Mouse (Mus musculus): ENCODE measurements at regions not wholly inside any gene's neighbourhood (a gene's known extent, or its start where the extent isn't known, plus 50 kb on each side); places are given as distances from the start of the nearest gene placed in this dataset.

DNA sequence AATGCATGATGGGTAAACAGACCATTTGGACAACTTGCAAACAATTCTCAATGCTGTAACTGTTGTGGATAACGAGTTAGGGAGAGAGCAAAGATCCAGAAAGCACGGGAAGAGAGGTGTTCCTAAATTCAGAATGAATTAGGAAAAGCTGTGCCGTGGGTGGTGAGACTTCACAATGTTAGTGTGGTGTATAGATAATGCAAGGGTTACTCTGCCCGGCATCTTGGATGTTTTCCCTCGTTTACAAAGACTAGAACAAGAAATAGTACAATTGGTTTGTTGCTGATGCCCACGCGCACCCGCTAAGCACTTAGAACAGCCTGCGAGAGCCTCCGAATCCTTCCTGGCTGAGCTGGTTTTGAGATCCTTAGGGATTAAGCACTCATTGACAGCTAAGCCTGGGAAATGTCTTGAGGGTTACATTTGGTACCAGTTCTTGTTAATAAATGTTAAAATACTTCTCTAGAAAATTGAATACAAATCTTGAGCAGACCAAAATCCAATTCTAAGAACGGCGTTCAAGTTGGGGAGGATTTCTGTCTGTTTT lies 413.1 kb downstream of the Epha4 start:
- intact Hi-C loops (cut with DNase I): no loop called here
- DNase-seq: no peak

DNA sequence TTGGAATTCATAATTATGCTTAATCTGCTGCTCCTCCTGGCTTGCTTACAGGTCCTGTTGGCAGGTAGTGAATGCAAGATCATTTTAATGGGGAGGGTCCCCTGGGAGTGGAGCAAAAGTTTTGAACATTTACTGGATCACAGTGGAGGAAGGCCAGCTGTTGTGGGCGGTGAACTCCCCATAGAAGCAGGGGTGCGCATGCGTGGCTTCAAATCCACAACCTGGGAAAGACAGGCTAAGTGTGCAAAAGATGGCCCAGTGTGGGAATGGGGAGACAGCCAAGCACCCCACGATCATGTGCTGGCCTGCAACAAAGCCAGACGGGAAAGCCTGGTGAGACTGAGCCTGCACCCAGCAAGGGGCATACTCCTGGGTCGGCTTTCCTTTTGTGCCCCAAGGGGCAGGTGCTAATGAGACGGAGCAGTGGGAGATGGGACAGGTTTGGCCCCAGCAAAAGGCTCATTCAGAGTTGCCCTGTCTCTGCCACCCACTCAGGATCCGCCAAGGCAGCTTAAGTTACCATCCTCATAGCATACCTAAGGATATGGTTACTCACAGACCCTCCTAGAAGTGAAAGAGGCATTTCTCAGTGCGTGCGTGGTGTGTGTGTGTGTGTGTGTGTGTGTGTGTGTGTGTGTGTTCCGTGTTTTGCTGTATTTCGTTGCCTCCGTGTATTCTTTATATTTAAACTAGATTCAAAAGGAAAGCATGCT lies 412.3 kb downstream of the Epha4 start:
- peak; percentile 61 for DNase-seq
- intact Hi-C loops (cut with DNase I): no loop called here

DNA sequence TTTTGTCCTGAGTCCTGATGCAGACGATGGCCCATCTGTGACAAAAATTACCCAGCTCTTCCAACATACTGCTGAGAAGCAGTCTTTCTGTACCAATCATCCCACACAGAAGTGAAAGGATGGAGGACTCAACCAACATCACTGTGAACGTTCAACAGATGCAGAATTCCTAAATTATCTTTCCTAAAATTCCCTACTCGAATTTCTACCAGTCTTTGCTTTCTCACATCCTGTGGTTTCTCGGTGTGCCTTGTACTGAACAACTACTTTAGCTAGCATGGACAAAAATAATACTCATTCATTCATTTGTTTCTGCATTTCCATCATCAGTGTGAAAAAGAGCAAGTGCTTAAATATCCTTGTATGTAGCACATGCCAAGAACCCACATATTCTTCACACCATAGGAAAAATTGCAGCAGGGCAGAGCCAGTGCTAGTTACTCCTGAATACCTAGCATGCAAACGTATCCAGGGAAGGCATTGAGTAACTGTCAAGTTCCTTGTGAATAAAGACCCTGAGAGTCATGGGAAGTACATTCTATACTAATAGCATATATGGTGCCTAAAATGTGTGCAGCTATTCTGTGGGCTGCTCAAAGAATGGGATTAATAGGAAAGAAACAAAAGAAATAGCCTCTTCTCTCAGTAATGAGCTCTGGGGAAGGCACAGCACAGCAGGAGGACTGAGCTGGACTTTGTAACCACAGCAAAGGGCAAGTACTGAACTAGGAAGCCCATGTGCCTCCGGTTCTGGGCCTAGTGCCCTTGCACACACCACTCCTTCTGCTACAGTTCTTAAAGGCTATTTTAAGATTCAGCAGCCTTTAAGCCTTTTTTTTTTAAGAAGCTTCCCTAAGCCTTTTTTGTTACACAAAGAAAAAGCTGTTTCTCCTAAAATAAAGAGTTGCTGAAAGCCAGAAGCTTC lies 404.8 kb downstream of the Epha4 start:
- intact Hi-C loops (cut with DNase I): no loop called here
- DNase-seq: no peak

DNA sequence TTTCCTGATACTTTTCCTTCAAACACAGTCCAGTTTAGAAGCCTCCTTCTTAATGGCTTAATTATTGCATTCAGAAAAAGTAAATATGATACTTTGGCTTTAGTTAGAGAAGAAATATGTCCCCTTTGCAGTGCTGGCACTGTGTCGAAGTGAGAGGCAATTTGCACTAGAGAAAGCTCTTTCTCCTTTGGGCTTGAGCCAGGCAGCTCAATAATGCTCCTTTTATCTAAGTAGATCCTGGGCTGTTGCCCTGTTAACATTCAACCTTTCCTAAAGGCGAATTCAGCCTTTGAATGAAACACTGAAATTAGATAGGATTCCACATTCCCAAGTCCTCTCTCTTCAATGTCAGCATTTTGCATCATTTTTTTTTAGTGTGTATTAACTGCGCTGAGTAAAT lies 386.5 kb downstream of the Epha4 start:
- intact Hi-C loops (cut with DNase I): no loop called here

DNA sequence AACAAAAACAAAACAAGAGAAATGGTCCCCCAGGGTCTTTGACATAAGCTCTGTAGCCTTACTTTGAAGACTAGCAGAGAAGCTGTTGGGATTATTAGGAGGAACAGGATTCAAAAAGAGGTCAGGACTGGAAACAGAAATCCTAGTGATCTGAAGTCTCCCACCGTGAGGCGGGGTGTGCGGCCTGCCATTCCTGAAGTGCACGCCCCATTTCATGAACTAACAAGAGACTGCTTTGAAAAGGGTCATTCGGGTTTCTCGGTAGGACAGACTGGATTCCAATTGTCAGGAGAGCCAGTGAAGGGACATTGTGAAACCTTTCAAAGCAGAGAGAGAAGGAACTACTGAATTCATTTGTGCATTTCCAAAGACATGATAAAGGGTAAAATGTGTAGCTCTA lies 377.2 kb downstream of the Epha4 start:
- intact Hi-C loops (cut with DNase I): no loop called here
- DNase-seq: no peak

More for the DNA sequence above, 386.5 kb downstream of the Epha4 start:
- no peak for DNase-seq

DNA sequence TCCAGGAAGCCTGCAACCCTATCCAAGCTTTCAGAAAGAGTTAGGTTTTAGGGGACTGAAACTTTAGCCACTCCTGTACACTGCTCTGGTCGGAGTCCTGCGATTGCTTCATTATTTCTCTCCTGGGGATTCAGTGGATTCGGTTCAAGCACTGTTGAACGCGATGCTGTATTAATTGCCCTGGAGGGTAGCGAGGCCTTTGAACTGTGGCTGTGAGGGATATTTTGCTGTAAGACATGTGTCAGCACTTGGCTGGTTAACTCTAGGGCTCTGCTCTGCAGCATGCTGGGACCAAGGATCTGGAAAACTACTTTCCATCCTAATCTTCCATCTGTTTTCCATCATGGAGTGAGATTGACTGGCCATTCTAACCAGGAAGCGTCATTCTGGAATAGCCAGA lies 374.0 kb downstream of the Epha4 start:
- intact Hi-C loops (cut with DNase I): no loop called here

DNA sequence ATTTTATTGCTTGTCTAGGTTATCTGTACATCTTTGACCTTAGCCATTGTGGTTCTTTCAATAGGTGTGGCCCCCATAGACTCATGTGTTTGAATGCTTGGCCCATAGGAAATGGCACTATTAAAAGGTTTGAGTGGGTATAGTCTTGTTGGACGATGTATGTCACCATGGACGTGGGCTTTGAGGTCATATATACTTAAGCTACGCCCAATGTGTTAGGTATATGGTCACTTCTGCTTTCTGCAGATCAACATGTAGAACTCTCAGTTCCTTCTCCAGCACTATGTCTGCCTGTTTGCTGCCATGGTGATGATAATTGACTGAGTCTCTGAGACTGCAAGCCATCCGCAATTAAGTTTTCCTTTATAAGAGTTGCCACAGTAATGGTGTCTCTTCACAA lies 366.8 kb downstream of the Epha4 start:
- intact Hi-C loops (cut with DNase I): no loop called here
- DNase-seq: no peak

More for the DNA sequence above, 374.0 kb downstream of the Epha4 start:
- DNase-seq: no peak

DNA sequence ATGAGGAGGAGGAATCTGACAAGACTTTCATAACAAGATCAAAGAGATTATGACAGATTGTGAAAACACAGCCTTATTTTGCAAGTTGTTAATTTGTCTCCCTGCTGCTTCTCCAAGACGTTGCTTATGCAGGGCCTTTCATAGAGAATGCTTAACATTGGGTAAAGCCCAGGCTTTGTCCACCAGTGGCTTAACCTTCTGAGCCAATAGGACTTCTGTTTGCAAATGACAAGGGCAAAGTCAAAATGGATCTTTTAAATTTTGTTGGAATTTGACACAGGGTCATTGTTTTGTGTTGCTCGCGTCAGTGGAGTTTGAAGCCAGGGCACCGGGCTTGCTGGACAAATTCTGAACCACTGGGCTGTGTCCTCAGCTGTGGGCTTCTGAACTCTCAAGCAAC lies 346.6 kb downstream of the Epha4 start:
- intact Hi-C loops (cut with DNase I): no loop called here
- DNase-seq: no peak

DNA sequence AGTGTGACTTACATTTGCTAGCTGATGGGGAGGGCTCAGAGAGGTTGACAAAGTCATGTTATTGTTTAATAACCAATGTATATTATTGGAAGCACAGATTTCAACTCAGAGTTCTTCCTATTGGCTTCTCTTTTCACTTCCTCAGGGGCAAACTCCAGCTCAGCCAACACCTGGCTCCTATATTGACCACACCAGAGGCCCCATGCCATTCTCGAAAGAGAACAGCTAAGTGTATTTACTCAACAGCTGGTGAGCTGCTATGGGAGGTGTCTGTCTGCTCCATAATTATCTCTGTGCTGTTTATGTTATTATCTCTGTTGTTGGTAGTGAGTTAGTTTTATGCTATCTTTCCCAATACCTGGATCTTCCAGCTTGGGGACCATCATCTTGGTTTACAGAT lies 342.4 kb downstream of the Epha4 start:
- intact Hi-C loops (cut with DNase I): no loop called here
- no peak for DNase-seq

DNA sequence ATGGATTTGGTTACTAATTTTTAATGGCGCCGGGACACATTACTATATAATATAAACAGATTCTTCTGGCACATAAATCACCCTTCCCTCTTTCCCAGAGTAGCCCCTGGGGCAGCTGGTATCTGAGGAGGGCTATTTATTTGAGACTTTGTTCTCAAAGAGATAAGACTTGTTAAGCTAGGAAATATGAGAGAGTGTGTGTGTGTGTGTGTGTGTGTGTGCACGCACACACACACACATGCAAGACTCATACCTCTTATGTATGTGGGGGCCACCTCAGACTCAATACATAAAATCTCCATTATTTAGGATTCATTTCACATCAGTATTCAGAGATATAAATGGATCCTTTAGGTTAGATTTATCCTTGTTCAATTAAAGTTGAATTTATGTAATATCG lies 340.1 kb downstream of the Epha4 start:
- intact Hi-C loops (cut with DNase I): no loop called here
- DNase-seq: no peak

DNA sequence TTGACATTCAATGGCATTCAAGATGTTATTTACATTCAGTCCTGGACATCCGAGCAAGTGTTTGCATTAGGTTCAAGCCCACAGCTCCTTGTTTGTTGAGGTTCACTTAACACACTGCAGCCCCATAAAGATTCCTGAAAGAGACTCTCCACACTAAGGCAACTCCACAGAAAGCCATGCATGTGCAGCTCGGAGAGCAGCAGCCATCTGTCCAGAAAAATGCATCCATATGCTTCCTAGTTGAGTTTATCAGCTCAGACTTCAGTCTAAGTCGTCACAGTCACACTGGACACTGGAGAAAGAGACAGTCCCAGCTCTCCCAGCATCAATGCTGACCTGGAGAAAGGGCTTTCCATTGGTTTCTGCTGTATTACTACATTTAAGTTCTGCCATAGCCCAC lies 339.7 kb downstream of the Epha4 start:
- DNase-seq: no peak
- intact Hi-C loops (cut with DNase I): no loop called here

DNA sequence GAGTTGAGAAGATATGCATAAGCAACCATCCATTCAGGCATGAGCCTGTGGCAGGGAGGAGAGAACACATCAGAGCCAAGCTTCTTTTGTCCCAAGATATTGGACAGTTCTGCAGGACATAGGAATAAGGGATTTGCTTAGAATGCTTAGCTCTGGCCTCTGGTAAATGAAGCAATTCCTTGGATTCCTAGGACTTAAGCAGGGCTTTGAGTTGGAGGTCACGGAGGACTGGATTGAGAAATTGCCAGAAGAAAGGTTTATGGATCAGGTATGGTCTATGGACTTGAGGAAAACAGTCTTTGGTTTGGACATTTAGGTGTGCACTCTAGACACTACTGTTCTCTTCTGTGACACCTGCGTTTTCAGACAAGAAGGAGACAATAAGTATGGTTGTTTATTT lies 338.4 kb downstream of the Epha4 start:
- no peak for DNase-seq
- intact Hi-C loops (cut with DNase I): no loop called here

DNA sequence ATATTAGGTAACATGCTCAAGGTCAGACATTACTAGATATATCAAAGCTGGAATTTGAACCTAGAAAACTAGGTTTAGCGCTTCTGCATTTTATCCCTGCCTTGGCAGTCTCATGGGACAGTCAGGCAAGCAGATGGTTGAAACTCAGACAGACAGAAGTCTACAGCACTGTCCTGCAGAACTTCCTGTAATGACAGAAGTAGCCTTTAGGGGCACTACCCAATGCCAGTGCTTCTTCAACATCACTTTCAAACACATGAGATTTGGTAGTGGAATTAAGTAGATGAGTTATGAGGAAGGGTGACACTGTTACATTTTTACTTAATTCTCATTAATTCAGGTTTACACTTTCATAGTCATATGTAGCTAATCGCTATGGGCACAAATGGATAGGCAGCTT lies 330.9 kb downstream of the Epha4 start:
- DNase-seq: no peak
- intact Hi-C loops (cut with DNase I): no loop called here

DNA sequence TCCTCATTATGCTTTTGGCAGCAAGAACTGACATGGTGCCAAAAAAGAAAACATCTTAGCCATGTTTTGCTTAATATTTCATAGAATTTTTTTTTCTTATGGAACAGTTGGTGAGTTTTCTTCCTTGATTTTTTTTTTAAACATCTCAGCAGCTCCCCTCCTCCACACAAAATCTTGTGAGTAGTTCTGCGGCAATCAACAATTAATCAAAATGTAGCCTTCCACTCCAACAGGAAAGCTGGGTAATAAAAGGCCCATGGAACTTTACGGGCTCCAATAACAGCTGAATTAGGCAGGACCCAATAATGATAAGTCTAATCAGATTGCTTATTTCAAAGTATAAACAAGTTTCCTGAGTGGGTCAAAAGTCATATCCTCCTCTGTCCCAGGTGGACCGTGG lies 324.7 kb downstream of the Epha4 start:
- intact Hi-C loops (cut with DNase I): no loop called here

DNA sequence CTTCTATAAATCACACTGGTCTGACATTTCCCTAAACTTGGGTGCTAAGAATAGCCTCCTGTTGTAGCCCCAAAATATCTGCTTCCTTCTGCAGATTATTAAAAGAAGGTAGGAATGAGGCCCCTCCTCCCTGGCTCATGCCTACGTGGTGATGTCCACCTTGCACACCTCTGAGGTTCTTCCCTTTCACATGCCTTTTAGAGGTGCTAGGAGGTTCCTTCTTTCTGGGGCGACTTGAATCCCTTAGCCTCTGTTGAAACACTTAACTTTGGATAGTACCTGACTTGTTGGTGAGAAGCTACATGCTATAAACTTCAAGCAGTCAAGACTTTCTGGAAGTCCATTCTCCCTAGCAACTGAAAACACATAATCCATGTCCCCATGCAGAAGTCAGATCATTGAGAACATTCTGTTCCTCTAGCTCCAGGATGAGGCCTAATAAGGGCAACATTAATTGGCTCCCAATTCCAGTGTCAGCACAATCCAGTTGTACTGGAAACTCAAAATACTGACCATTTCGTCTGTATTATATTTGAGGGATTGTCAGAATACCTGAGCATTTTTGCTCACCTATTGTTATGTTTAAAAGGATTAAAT lies 313.5 kb downstream of the Epha4 start:
- intact Hi-C loops (cut with DNase I): no loop called here
- no peak for DNase-seq

More for the DNA sequence above, 324.7 kb downstream of the Epha4 start:
- no peak for DNase-seq

DNA sequence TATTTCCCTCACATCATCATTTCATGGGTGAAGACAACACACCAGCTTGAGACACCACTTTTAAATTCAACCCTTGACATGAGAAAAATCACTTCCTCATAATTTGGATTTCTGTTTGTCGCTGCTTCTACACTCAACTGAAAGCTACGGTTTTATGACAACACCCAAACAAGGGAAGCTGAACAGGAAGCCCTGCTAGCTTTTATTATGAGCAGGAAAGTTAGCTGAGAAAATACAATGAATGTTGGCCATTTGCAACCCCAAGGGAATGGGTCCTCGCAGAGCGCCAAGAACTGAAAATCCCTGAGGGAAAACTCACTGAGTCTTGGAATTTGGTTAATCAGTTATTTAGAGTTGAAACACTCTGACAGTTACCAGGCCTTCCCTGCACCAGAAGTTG lies 311.9 kb downstream of the Epha4 start:
- no peak for DNase-seq
- intact Hi-C loops (cut with DNase I): no loop called here

DNA sequence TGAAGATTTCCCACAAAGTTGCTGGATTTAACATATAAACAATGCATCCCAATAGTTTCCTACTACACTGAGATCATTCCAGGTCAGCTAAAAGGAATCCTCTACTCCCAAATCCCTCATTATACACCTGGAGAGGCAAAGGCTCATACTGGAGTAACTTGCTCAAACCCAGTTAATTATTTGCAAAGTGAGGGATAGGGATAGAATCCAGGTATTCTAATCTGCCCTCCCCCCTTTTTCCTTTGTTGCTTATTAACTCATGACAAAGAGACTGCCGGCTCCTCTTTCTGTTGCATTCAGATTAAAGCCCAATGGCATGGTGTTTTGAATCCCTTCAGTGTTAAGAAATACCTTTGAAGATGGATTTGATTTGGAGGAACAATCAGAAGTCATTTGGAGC lies 308.4 kb downstream of the Epha4 start:
- DNase-seq: no peak
- intact Hi-C loops (cut with DNase I): no loop called here

DNA sequence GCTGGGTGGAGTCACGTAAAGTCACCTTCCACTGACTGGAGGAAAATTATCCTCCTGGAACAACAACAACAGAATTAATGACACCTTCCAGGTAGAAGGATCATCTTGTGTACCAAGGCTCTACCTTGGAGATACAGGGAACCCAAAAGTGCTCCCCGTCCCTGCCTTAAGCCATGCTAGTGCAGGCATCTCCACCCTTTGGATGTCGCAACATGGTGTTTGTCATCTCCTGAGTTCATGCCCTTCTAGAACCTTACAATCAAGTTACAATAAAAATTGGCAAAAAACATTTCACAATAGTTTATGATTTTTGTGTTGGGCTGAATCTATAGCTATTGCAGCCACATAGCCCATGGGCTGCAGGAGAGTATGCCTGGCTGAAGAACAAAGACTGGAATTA lies 305.5 kb downstream of the Epha4 start:
- intact Hi-C loops (cut with DNase I): no loop called here
- DNase-seq: no peak

DNA sequence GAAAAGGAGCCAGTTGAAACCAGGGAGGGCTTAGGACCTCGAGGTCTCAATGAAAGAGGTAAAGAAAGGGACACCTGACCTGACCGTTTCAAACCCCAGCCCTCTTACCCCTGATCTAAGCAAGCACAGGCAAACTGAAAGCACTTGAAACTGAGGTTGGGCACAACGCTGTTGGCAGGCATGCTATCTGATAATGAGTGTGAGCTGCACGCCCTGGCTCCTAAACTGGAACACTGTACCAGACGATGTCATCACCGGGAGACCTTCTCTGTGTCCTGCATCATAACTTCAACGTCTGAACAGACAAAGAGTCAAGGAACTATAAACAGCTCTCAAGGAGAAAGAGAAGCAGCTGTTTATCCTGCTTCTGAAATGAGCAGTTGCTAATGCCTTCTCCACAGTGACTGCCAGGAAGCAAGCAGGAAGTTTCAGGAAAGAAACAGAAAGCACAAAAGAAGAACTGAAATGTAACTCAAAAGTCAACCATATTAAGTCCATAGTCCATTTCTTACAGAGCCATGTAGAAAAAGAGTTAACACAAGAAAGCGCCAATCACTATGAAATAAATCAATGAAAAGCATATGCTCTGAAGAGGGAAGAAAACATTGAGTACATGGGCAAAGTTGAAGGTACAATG lies 301.3 kb downstream of the Epha4 start:
- intact Hi-C loops (cut with DNase I): no loop called here
- DNase-seq: no peak

DNA sequence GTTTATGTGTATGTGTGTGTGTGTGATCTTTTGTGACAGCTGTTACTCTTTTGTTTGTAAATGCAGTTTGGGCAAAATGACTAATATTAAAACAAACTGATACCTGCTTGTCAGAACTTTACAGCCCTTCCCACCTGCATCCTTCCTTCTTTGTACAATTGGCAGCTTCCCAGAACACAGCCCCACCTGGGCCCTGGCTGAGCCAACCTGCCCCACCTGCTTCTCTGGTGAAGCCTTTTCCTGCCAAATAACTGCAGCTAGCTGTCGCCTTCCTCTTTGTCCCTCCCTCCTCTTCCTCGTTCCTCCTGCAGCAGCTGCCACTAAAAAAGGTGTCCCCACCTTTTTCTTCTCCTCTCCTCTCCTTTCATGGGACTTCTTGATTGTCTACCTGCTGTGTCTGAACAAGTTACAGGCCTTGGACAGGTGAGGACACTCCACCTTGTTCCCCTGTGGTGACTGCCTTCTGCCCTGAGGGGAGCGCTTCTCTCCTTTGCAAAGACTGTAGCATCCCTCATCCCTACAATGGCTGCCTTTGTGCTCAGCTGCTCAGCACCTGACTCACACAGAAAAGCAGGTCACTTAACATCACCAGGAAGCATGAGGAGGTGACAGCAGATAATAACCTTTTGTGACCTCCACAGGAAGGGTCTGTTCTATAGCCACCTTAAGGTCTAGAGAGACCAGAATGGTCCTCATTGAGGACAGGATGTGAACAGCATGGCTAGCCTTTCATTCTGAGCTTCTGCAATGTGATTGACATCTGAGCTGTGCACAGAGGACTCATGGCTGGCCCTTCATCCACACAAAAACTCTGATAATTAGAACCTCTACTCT lies 295.2 kb downstream of the Epha4 start:
- DNase-seq: no peak
- intact Hi-C loops (cut with DNase I): no loop called here
